Mouse (Mus musculus) lung, postnatal 0 days (tissue): ENCODE measurements around the gene Hoxb9. TPM values are rescaled to one million over a fixed set of nuclear protein-coding genes. Genes with fewer than 3 reads are reported as not detected.

Experiments used
- ATAC-seq: fragments of 200-750 bp; cut with Nextera tagmentation; 2 replicates; pipeline ENCODE4 v1.8.0; 2017; ENCODE audit warnings: moderate library complexity
- DNase-seq: peaks from one replicate; pipeline ENCODE4 v3.0.0-alpha.2; 2016; ENCODE audit warnings: low spot score
- H3K27ac ChIP-seq: fragments of 300-500 bp; sonication (generic); 2 replicates; pipeline ENCODE4 v1.5.1; 2014; ENCODE audit warnings: antibody characterized with exemption, mild to moderate bottlenecking, low read length, mixed read lengths
- H3K27me3 ChIP-seq: fragments of 300-500 bp; sonication (generic); replicated peaks from 2 replicates; pipeline ENCODE4 v1.6.1; 2014; ENCODE audit warnings: low read length, mixed read lengths; ENCODE audit not compliant: insufficient read depth
- H3K36me3 ChIP-seq: fragments of 300-500 bp; sonication (generic); 2 replicates; pipeline ENCODE4 v1.6.1; 2014; ENCODE audit warnings: low read length, mixed read lengths; ENCODE audit not compliant: insufficient read depth
- H3K4me1 ChIP-seq: fragments of 300-500 bp; sonication (generic); 2 replicates; pipeline ENCODE4 v1.6.1; 2014; ENCODE audit warnings: antibody characterized with exemption, low read depth, low read length, mixed read lengths; ENCODE audit not compliant: insufficient read depth
- H3K4me2 ChIP-seq: fragments of 300-500 bp; sonication (generic); replicated peaks from 2 replicates; pipeline ENCODE4 v1.6.1; 2014; ENCODE audit warnings: low read depth, mild to moderate bottlenecking, low read length, moderate library complexity, mixed read lengths
- H3K4me3 ChIP-seq: fragments of 300-500 bp; sonication (generic); 2 replicates; pipeline ENCODE4 v1.5.1; 2014; ENCODE audit warnings: low read depth, low read length
- H3K9ac ChIP-seq: fragments of 300-500 bp; sonication (generic); replicated peaks from 2 replicates; pipeline ENCODE4 v1.6.1; 2014; ENCODE audit warnings: low read depth, mild to moderate bottlenecking
- H3K9me3 ChIP-seq: fragments of 300-500 bp; sonication (generic); 2 replicates; pipeline ENCODE4 v1.6.1; 2016; ENCODE audit warnings: low read length, mixed read lengths
- CTCF ChIP-seq: IDR thresholded peaks from 2 replicates; pipeline ENCODE4 v1.5.1; 2016; ENCODE audit warnings: antibody characterized with exemption, mild to moderate bottlenecking
- EP300 ChIP-seq: IDR thresholded peaks from 2 replicates; pipeline ENCODE4 v1.6.1; 2016; ENCODE audit warnings: antibody characterized with exemption, mild to moderate bottlenecking, control low read depth
- WGBS: fragments of 180-500 bp; shearing (Covaris S2); extraction: QIAGEN DNeasy Blood & Tissue Kit; methylation state at CpG from one replicate; pipeline ENCODE4 v1.1.7; 2014; 5-methylcytosine and 5-hydroxymethylcytosine counted together
- polyA plus RNA-seq: library from polyadenylated mRNA; unstranded; fragments of >200 nt; fragmentation: Nextera tagmentation; extraction: Ambion mirVana; gene quantifications from 2 replicates; pipeline ENCODE4 v1.2.1, GENCODE M21; 2015

The Hoxb9 gene
- polyA plus RNA-seq, 1 experiment from 2014 or later = not detected

DNA sequence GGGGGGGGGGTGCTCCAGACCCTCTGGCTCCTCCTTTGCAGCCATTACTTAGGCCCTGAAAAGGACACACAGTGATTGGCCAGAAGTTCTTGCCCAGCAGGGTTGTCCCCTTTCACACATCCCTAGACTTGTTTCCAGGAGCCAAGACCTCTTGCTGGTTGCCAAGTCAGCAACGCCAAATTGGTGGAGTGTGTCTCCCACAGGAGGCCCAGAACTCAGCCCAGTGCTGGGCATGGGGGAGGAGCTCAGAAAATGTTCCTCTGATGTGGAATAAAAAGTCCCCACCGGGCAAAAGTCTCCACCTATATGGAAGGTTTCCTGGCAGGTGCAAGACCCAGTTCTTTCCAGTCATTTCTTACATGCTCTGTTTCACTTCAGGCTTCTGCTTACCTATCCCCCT is 12.2 kb upstream of the Hoxb9 start:
- ATAC-seq (no peak), DNase-seq (no peak)
- Histone ChIP-seq H3K4me2 (no peak overlapping the region), H3K9me3 (no peaks in the 10 kb centered on the region), H3K4me1 (no peaks in the 10 kb centered on the region), H3K27me3 (peaks cover 79% of the 10 kb centered on the region), H3K27ac (no peak overlapping the region), H3K36me3 (no peaks in the 10 kb centered on the region), H3K4me3 (no peak overlapping the region), H3K9ac (no peak overlapping the region)
- TF ChIP-seq CTCF (no peak), EP300 (no peak)
- WGBS = 7% methylated on average over 2 of the region's 2 CpGs

- DNase-seq (no peak), ATAC-seq (no peak)
- Histone ChIP-seq H3K27me3 (peaks cover 79% of the 10 kb centered on the region), H3K9me3 (no peaks in the 10 kb centered on the region), H3K4me1 (no peaks in the 10 kb centered on the region), H3K4me3 (no peak overlapping the region), H3K4me2 (no peak overlapping the region), H3K9ac (no peak overlapping the region), H3K27ac (no peak overlapping the region), H3K36me3 (no peaks in the 10 kb centered on the region)
- 17% methylated on average over 1 of the region's 1 CpGs for WGBS
- TF ChIP-seq EP300 (no peak), CTCF (no peak)
Observed at GRCm38 (mm10) chr11:96259511-96259910, 11.7 kb upstream of the Hoxb9 start.

- no peaks in the 10 kb centered on the region for H3K4me1 ChIP-seq
- WGBS = 4% methylated on average over 23 of the region's 23 CpGs
- H3K4me3 ChIP-seq = no peak overlapping the region
- H3K9me3 ChIP-seq = no peaks in the 10 kb centered on the region
- ATAC-seq = peak; percentile 86
- H3K27me3 ChIP-seq = peaks cover 77% of the 10 kb centered on the region
- TF ChIP-seq EP300 (no peak), CTCF (no peak)
- H3K9ac ChIP-seq = no peak overlapping the region
- no peak overlapping the region for H3K27ac ChIP-seq
- H3K4me2 ChIP-seq = no peak overlapping the region
- DNase-seq = peak; percentile 87
- no peaks in the 10 kb centered on the region for H3K36me3 ChIP-seq
Observed at GRCm38 (mm10) chr11:96260310-96260970, 10.8 kb upstream of the Hoxb9 start.

DNA sequence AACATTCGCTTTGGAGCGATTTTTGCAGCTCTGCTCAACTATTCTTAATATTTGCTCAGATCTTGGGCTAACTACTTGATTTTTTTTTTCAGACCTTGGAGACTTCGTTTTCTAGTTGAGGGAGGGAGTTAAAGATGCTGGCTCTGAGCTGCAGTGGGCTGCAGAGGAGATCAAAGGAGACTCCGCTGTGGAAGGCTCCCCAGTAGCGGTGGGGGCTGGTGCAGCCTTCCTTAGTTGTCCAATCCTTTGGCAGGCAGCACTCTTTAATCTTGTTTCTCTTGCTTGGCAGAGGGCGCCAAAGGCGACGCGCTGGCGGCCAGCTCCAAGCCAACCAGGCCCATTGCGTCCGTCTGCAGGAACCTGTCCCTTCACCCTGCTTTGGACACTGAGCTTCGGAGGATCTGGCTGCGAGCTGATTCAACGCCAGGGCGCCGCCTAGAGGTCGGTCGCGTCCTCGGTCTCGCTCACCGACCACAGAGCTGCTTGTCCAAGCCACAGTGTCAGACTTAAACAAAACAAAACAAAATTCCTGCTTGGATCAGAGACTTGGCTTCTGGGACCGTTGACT is 9.8 kb upstream of the Hoxb9 start:
- no peak overlapping the region for H3K4me3 ChIP-seq
- WGBS = 2% methylated on average over 24 of the region's 24 CpGs
- no peaks in the 10 kb centered on the region for H3K4me1 ChIP-seq
- H3K9me3 ChIP-seq = no peaks in the 10 kb centered on the region
- no peak overlapping the region for H3K4me2 ChIP-seq
- peaks cover 76% of the 10 kb centered on the region for H3K27me3 ChIP-seq
- H3K27ac ChIP-seq = no peak overlapping the region
- H3K36me3 ChIP-seq = no peaks in the 10 kb centered on the region
- H3K9ac ChIP-seq = no peak overlapping the region
- DNase-seq (peak; percentile 85), ATAC-seq (peak; percentile 65)
- TF ChIP-seq CTCF (peak; percentile 90), EP300 (no peak)

GRCm38 (mm10) chr11:96262262-96262830 is 8.9 kb upstream of the Hoxb9 start:
- DNase-seq = no peak
- no peak overlapping the region for H3K9ac ChIP-seq
- H3K9me3 ChIP-seq = no peaks in the 10 kb centered on the region
- no peak overlapping the region for H3K4me2 ChIP-seq
- H3K27ac ChIP-seq = no peak overlapping the region
- H3K36me3 ChIP-seq = no peaks in the 10 kb centered on the region
- peaks cover 77% of the 10 kb centered on the region for H3K27me3 ChIP-seq
- WGBS = 10% methylated on average over 6 of the region's 6 CpGs
- no peak overlapping the region for H3K4me3 ChIP-seq
- no peak for ATAC-seq
- H3K4me1 ChIP-seq = no peaks in the 10 kb centered on the region
- TF ChIP-seq EP300 (no peak), CTCF (no peak)

- H3K36me3 ChIP-seq = no peaks in the 10 kb centered on the region
- WGBS = 4% methylated on average over 33 of the region's 33 CpGs
- H3K9me3 ChIP-seq = no peaks in the 10 kb centered on the region
- ATAC-seq (no peak), DNase-seq (no peak)
- no peaks in the 10 kb centered on the region for H3K4me1 ChIP-seq
- no peak overlapping the region for H3K9ac ChIP-seq
- no peak overlapping the region for H3K27ac ChIP-seq
- TF ChIP-seq CTCF (no peak), EP300 (no peak)
- H3K4me2 ChIP-seq = no peak overlapping the region
- H3K4me3 ChIP-seq = no peak overlapping the region
- peaks cover 82% of the 10 kb centered on the region for H3K27me3 ChIP-seq
Observed at GRCm38 (mm10) chr11:96263636-96264389, 7.4 kb upstream of the Hoxb9 start.
